Mouse (Mus musculus): ENCODE measurements at regions not wholly inside any gene's neighbourhood (a gene's known extent, or its start where the extent isn't known, plus 50 kb on each side); places are given as distances from the start of the nearest gene placed in this dataset.

- DNase-seq (ENCODE audit: low read depth in 2 of 2, low spot score in 2 of 2) = no peak
Measured at GRCm38 (mm10) chr10:99632250-99632985, 127.0 kb downstream of the Csl start.

- DNase-seq (ENCODE audit: low read depth in 2 of 2, low spot score in 2 of 2) = no peak
Measured at GRCm38 (mm10) chr10:99635796-99636195, 123.7 kb downstream of the Csl start.

- DNase-seq (ENCODE audit: low read depth in 2 of 2, low spot score in 2 of 2) = no peak
Measured at GRCm38 (mm10) chr10:99639022-99639421, 120.4 kb downstream of the Csl start.

GRCm38 (mm10) chr10:99639469-99639868 lies 120.0 kb downstream of the Csl start:
- no peak for DNase-seq (ENCODE audit: low read depth in 2 of 2, low spot score in 2 of 2)

GRCm38 (mm10) chr10:99641784-99642183 lies 117.7 kb downstream of the Csl start:
- DNase-seq (ENCODE audit: low read depth in 2 of 2, low spot score in 2 of 2) = no peak

- no peak for DNase-seq (ENCODE audit: low read depth in 2 of 2, low spot score in 2 of 2)
Measured at GRCm38 (mm10) chr10:99642201-99642827, 117.1 kb downstream of the Csl start.

- no peak for DNase-seq (ENCODE audit: low read depth in 2 of 2, low spot score in 2 of 2)
Measured at GRCm38 (mm10) chr10:99644981-99645380, 114.5 kb downstream of the Csl start.

- DNase-seq (ENCODE audit: low read depth in 2 of 2, low spot score in 2 of 2) = no peak
Measured at GRCm38 (mm10) chr10:99652011-99652410, 107.4 kb downstream of the Csl start.

GRCm38 (mm10) chr10:99654284-99654683 lies 105.2 kb downstream of the Csl start:
- no peak for DNase-seq (ENCODE audit: low read depth in 2 of 2, low spot score in 2 of 2)

GRCm38 (mm10) chr10:99676557-99677098 lies 82.8 kb downstream of the Csl start:
- no peak for DNase-seq (ENCODE audit: low read depth in 2 of 2, low spot score in 2 of 2)

GRCm38 (mm10) chr10:99678096-99678495 lies 81.4 kb downstream of the Csl start:
- DNase-seq (ENCODE audit: low read depth in 2 of 2, low spot score in 2 of 2) = no peak

- DNase-seq (ENCODE audit: low read depth in 2 of 2, low spot score in 2 of 2) = no peak
Measured at GRCm38 (mm10) chr10:99679813-99680212, 79.6 kb downstream of the Csl start.

- no peak for DNase-seq (ENCODE audit: low read depth in 2 of 2, low spot score in 2 of 2)
Measured at GRCm38 (mm10) chr10:99681932-99682331, 77.5 kb downstream of the Csl start.

- no peak for DNase-seq (ENCODE audit: low read depth in 2 of 2, low spot score in 2 of 2)
Measured at GRCm38 (mm10) chr10:99682350-99682749, 77.1 kb downstream of the Csl start.

GRCm38 (mm10) chr10:99683310-99683709 lies 76.1 kb downstream of the Csl start:
- DNase-seq (ENCODE audit: low read depth in 2 of 2, low spot score in 2 of 2) = no peak

- no peak for DNase-seq (ENCODE audit: low read depth in 2 of 2, low spot score in 2 of 2)
Measured at GRCm38 (mm10) chr10:99685911-99686310, 73.5 kb downstream of the Csl start.

GRCm38 (mm10) chr10:99687011-99687410 lies 72.4 kb downstream of the Csl start:
- no peak for DNase-seq (ENCODE audit: low read depth in 2 of 2, low spot score in 2 of 2)

GRCm38 (mm10) chr10:99697696-99698095 lies 61.8 kb downstream of the Csl start:
- no peak for DNase-seq (ENCODE audit: low read depth in 2 of 2, low spot score in 2 of 2)

GRCm38 (mm10) chr10:99699498-99699897 lies 60.0 kb downstream of the Csl start:
- DNase-seq (ENCODE audit: low read depth in 2 of 2, low spot score in 2 of 2) = no peak

GRCm38 (mm10) chr10:99700052-99700777 lies 59.2 kb downstream of the Csl start:
- DNase-seq (ENCODE audit: low read depth in 2 of 2, low spot score in 2 of 2) = no peak
